Mouse (Mus musculus): ENCODE data around the gene Apeh. TPM values are rescaled to one million over a fixed set of nuclear protein-coding genes. Genes with fewer than 3 reads are reported as not detected.

The Apeh gene
- polyA plus RNA-seq, 1 experiment from 2014 or later: 58.6 TPM

DNA sequence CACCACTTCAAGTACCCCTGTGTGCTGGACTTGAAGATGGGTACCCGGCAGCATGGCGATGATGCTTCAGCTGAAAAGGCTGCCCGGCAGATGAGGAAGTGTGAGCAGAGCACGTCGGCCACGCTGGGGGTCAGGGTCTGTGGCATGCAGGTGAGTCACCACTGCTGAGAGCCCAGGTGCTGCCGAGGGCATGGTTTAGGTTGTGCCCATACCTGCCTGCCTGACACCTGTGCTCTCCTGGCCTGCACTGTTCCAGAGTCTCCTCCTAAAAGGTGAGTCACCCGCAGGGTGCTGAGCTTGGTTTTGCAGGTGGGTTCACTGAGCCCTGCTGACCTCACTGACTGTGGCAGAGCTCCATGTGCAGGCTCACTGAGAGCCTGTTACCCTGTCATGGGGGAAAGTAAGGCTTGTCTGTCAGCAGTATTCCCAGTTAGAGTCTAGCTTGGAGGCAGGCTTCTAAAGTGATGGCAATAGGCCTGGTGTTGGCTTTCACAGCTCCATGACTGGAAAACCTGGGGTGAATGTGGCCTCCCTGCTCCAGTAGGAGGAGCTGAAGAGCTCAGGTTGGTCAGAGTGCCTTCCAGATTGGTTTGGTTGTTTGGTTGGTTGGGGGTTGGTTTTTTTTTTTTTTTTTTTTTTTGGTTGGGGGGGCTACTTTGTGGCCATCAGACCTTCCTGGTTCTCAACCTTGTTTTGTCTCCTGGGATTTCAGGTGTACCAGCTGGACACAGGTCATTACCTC lies 49.5 kb downstream of the Apeh start:
- H3K9me3 ChIP-seq (replicated peaks): no peaks in the 10 kb centered on the region
- no peak overlapping the region for H3K27ac ChIP-seq
- peaks cover 61% of the 10 kb centered on the region for H3K36me3 ChIP-seq
- H3K4me2 ChIP-seq (replicated peaks): no peak overlapping the region
- 94% methylated on average over 8 of the region's 8 CpGs for whole genome bisulfite sequencing
- ATAC-seq (ENCODE audit: low FRiP score): no peak
- H3K9ac ChIP-seq: no peak overlapping the region
- H3K4me3 ChIP-seq: no peak overlapping the region
- H3K27me3 ChIP-seq: no peaks in the 10 kb centered on the region
- peaks cover 14% of the 10 kb centered on the region for H3K4me1 ChIP-seq

Small RNA genes within 50 kb of the gene (microRNA-seq; reads per million reads assigned to microRNA genes)
- gene Gm47303 (not detected), gene Mir7088 (not detected)

Other genes with a start within 250 kb of the Apeh start
- gene Rbm6, start 221.4 kb downstream of the Apeh start, polyA plus RNA-seq (2016; fragmentation: Nextera tagmentation; extraction: Ambion mirVana): 125 and 135 TPM in 2 replicates
- gene Mon1a, start 206.5 kb downstream of the Apeh start, polyA plus RNA-seq (2016; fragmentation: Nextera tagmentation; extraction: Ambion mirVana): 17.1 and 20.1 TPM in 2 replicates
- gene Mst1r, start 187.7 kb downstream of the Apeh start, polyA plus RNA-seq (2016; fragmentation: Nextera tagmentation; extraction: Ambion mirVana): 2.0 and 2.3 TPM in 2 replicates
- gene Actl11, start 166.1 kb downstream of the Apeh start, polyA plus RNA-seq (2016; fragmentation: Nextera tagmentation; extraction: Ambion mirVana): not detected in 2 replicates
- gene Camkv, start 158.9 kb downstream of the Apeh start, polyA plus RNA-seq (2016; fragmentation: Nextera tagmentation; extraction: Ambion mirVana): 7.3 and 7.9 TPM in 2 replicates
- gene Traip, start 144.5 kb downstream of the Apeh start, polyA plus RNA-seq (2016; fragmentation: Nextera tagmentation; extraction: Ambion mirVana): 15.8 and 17.4 TPM in 2 replicates
- 11.5 and 12.7 TPM in 2 replicates for gene Uba7, start 119.1 kb downstream of the Apeh start, polyA plus RNA-seq (2016; fragmentation: Nextera tagmentation; extraction: Ambion mirVana)
- gene Gm20661, start 111.5 kb downstream of the Apeh start, polyA plus RNA-seq (2016; fragmentation: Nextera tagmentation; extraction: Ambion mirVana): 3.2 and 3.3 TPM in 2 replicates
- 51.0 and 52.6 TPM in 2 replicates for gene Inka1, start 108.7 kb downstream of the Apeh start, polyA plus RNA-seq (2016; fragmentation: Nextera tagmentation; extraction: Ambion mirVana)
- gene Cdhr4, start 102.1 kb downstream of the Apeh start, polyA plus RNA-seq (2016; fragmentation: Nextera tagmentation; extraction: Ambion mirVana): 5.5 and 5.7 TPM in 2 replicates
- 0.13 TPM in 1 of 2 replicates, not detected in the other for gene Gm20662, start 98.3 kb downstream of the Apeh start, polyA plus RNA-seq (2016; fragmentation: Nextera tagmentation; extraction: Ambion mirVana)
- 100 and 102 TPM in 2 replicates for gene Ip6k1, start 92.1 kb downstream of the Apeh start, polyA plus RNA-seq (2016; fragmentation: Nextera tagmentation; extraction: Ambion mirVana)
- 21.9 and 25.0 TPM in 2 replicates for gene Gmppb, start 45.4 kb downstream of the Apeh start, polyA plus RNA-seq (2016; fragmentation: Nextera tagmentation; extraction: Ambion mirVana)
- 3.9 TPM in 2 replicates for gene Amigo3, start 41.4 kb downstream of the Apeh start, polyA plus RNA-seq (2016; fragmentation: Nextera tagmentation; extraction: Ambion mirVana)
- gene Mst1, start 14.2 kb downstream of the Apeh start, polyA plus RNA-seq (2016; fragmentation: Nextera tagmentation; extraction: Ambion mirVana): 0.31 and 0.72 TPM in 2 replicates
- gene Rnf123, start 11.3 kb downstream of the Apeh start, polyA plus RNA-seq (2016; fragmentation: Nextera tagmentation; extraction: Ambion mirVana): 39.5 and 40.7 TPM in 2 replicates
- gene Bsn, start 95.8 kb upstream of the Apeh start, polyA plus RNA-seq (2016; fragmentation: Nextera tagmentation; extraction: Ambion mirVana): 5.4 and 6.1 TPM in 2 replicates
- gene Dag1, start 169.4 kb upstream of the Apeh start, polyA plus RNA-seq (2016; fragmentation: Nextera tagmentation; extraction: Ambion mirVana): 74.7 and 80.4 TPM in 2 replicates
- 79.1 and 81.7 TPM in 2 replicates for gene Nicn1, start 195.8 kb upstream of the Apeh start, polyA plus RNA-seq (2016; fragmentation: Nextera tagmentation; extraction: Ambion mirVana)
- 22.1 and 25.9 TPM in 2 replicates for gene Amt, start 202.2 kb upstream of the Apeh start, polyA plus RNA-seq (2016; fragmentation: Nextera tagmentation; extraction: Ambion mirVana)
- 332 and 340 TPM in 2 replicates for gene Rhoa, start 211.5 kb upstream of the Apeh start, polyA plus RNA-seq (2016; fragmentation: Nextera tagmentation; extraction: Ambion mirVana)
- gene Tcta, start 211.6 kb upstream of the Apeh start, polyA plus RNA-seq (2016; fragmentation: Nextera tagmentation; extraction: Ambion mirVana): 43.0 and 44.2 TPM in 2 replicates
- 647 and 730 TPM in 2 replicates for gene Gpx1, start 244.3 kb upstream of the Apeh start, polyA plus RNA-seq (2016; fragmentation: Nextera tagmentation; extraction: Ambion mirVana)